Mouse (Mus musculus) cerebellum, adult 18-20 months (tissue): ENCODE measurements around the gene Mrfap1.

Experiments
- DNase-seq, 2 experiments: peaks; one replicate each; pipeline ENCODE4 v3.0.0; 2021

Gene Mrfap1

DNA sequence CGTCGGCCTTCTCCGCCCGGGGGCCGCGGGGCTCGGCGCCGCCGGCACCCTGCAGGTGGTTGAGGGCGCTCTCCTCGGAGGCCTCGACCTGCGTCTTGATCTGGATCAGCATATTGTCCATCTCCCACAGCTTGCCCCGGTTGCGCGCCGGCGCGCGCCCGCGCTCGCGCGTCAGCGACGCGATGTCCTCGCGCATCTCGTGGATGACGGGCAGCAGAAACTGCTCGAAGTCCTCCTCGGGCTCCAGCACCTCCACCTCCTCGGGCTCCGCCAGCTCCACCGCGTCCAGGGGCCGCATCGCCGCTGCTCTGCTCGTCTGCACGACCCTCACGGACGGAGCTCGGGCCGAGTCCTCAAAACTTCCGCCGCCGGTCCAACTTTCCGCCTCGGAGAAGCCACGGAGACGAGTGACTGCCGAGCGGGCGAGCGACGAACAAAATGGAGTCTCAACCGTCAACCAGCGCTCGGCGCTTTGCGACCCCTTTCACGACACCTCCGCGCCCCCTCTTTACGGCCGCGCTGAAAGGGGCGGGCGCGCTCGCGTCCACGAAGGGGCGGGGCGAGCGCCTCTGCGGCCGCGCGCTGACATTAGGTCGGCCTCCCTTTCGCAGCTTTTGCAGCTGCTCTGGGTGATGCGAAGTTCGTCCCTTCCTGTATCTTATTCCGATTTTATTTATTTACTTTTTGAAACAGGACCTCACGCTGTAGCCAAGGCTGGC, at the start of gene Mrfap1:
Gene Mrfap1, minus strand, starts transcription at position 477 of the 719 bp plus-strand sequence.
- peak; percentile 88 to 97 for DNase-seq

- no peak for DNase-seq
Observed at GRCm38 (mm10) chr5:36844490-36844889, 47.9 kb upstream of the Mrfap1 start.

GRCm38 (mm10) chr5:36841701-36842100, 45.1 kb upstream of the Mrfap1 start:
- no peak for DNase-seq

DNA sequence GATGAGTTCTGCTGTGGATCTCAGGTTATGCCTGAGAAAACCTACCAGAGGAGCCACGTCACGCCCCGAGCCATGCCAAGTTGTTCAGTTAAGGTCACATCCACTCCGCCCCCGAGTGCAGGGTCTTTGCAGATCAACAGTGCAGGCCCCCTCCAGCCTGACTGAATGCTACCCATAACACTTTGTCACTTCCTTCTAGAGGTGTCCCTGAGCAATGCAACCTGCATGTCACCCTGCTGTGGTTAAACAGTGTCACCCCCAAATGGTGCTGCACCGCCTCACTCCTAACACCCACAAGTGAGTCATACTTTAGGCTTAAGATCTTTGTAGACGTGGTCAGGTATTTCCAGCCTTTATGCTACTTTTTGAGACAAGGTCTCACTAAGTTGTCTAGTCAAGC, 43.5 kb upstream of the Mrfap1 start:
- no peak for DNase-seq

DNA sequence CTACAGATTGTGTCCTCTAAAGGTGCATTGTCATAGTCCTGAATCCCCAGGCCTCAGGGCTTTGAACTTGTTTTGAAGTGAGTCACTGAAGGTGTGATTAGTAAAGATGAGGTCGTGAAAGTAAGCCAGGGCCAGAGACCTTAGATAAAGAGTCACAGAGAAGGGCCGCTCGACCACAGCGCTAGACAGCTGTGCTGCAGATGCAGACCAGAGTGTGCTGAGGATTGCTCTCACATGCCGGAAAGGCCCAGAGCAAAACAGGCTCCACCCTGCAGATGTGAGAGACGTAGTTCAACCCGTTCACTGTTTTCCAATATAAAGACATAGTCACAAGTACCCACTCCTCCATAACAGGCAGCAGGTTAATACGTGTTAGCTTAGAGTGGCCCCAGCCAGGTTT, 43.0 kb upstream of the Mrfap1 start:
- no peak for DNase-seq

DNA sequence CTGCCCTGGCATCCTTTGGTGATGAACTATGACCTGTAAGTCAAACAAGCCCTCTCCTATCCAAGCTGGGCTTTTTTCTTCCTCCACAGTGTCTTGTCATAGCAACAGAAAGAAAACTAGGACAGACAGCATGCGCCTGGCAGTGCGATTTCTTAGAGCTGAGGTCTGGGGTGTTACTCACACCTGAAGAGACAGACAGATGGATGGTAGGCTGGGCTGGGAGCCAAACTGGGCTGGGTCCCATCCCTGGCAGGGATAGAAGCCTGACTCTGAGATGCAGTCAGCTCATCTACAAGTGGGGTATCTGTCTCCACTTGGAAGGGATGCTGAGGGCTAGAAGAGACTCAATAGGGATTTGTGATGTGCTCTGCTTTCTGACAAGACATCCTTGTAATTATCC, 42.5 kb upstream of the Mrfap1 start:
- DNase-seq = peak; percentile 78 to 79

GRCm38 (mm10) chr5:36835933-36836332, 39.4 kb upstream of the Mrfap1 start:
- peak; percentile 87 to 91 for DNase-seq

GRCm38 (mm10) chr5:36831272-36831671, 34.7 kb upstream of the Mrfap1 start:
- DNase-seq = peak; percentile 61 to 73

- peak; percentile 88 to 95 for DNase-seq
Observed at GRCm38 (mm10) chr5:36829913-36830879, 33.6 kb upstream of the Mrfap1 start, which contains the start of gene Man2b2. Gene Man2b2, minus strand, starts transcription at chr5:36830653.

DNA sequence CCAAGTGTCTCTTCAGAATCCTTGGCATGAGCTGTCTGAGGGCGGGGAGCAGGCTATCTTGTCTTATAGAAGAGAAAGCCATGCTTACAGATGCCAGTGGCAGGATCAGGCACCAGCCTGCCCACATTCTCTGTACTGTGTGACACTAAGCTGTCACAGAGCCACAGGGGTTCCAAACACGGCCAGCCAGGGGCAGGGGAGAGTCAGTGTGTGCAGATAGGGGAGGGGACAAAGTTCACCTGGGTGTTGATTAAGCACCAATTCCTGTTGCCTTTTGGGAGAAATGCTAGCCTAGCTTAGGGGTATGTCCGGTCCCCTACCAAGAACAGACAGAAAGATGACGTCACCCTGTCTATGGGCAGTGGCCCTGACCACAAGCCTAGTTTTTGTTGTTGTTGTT, 32.5 kb upstream of the Mrfap1 start:
- no peak for DNase-seq

DNA sequence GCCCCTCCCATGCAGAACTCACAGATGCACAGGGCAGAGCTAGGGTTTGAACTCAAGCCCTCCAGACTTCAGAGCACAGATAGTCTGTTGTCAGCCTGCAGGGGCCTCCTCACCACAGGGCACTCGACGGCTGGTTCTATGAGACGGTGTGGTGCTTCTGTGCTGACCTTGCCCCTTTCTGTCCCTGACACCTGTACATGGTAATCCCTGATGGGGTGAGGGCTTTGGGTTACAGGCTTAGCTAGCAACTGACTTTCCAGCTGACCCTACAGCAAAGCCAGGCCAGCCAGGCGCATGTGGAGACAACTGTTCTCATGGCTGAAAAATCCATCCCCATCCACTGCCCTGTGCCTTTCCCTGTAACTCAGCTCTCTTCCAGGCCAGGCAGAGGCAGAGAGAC, 26.3 kb upstream of the Mrfap1 start:
- DNase-seq = no peak

- DNase-seq = peak; percentile 67 to 77
Observed at GRCm38 (mm10) chr5:36820142-36820541, 23.6 kb upstream of the Mrfap1 start.

GRCm38 (mm10) chr5:36819742-36820141, 23.2 kb upstream of the Mrfap1 start:
- no peak for DNase-seq

DNA sequence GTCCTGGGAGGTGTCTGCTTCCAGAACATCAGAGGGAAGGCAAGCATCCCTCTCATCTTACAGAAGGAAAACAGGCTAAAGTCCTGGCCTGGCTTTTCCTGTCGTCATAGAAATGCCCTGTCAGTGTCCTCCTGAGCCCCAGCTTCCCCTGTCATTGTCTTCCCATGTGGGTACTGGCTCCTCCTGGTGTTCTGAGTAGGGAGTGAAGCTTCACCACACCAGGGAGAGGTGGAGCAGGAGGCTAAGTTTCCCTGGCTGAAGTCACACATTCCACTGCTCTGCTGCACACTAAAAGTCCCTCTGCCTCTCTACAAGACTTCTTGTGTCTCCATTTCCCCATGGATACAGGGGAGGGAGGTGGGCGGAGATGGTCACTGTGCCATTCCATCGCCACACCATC, 21.2 kb upstream of the Mrfap1 start:
- no peak for DNase-seq

DNA sequence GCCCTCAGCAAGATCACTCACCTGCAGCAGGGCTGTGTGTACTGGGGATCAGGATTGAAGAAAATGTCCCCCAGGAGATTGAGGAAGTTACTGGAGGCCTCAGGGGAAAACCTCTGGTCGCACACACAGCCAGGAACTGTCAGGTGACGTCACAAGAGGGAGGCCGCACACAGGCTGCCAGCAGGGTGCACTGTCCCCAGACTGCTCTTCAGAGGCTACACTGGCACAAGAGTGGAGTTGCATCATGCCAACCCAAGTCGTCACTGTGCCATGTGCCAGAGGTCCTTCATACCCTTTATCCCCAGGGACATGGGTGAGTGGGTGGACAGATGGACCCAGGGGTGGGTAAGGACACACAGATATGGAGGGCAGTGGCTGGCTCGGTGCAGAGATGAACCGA, 18.0 kb upstream of the Mrfap1 start:
- DNase-seq = no peak

- peak; percentile 81 to 82 for DNase-seq
Observed at GRCm38 (mm10) chr5:36811413-36811812, 14.8 kb upstream of the Mrfap1 start.

- no peak for DNase-seq
Observed at GRCm38 (mm10) chr5:36810634-36811033, 14.1 kb upstream of the Mrfap1 start.

GRCm38 (mm10) chr5:36809123-36809522, 12.6 kb upstream of the Mrfap1 start:
- DNase-seq = no peak

DNA sequence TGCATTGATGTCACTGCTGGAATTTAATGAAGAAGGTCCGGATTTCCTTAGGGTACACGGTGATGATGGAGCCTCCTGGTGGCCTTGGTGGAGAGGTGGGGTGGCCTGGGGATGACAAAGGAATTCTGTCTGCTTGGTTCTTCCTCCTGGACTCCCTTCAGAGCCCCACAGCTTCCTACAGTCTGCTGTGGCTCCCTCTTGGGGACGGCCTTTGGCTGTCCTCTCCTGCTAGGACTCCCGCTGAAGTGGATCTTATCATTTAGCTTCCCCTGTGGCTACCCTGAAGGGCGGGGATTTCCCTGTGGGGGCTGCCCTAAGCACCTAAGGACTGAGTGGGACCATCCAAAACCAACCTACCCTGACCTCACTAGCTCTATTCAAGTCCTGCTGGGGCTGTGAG, 10.5 kb upstream of the Mrfap1 start:
- DNase-seq = no peak

DNA sequence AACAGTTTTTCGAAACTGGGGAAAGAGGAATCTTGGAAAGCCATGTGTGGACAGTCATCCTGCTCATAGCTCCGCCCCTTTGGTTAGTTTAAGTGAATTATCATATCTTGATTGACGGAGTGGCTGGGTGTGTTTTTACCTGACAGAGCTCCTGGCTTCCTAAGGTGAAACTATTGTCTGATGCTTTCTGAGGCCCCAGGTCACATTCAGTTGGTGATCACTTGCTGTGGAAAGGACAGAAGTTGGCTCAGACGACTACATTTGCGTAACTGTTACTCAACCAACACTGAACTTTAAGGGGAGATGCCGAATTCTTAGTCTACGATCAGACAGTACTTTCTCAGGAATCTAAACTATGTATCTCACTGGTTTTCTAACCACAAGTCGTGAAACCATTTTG, 719 bp upstream of the Mrfap1 start:
- no peak for DNase-seq

DNA sequence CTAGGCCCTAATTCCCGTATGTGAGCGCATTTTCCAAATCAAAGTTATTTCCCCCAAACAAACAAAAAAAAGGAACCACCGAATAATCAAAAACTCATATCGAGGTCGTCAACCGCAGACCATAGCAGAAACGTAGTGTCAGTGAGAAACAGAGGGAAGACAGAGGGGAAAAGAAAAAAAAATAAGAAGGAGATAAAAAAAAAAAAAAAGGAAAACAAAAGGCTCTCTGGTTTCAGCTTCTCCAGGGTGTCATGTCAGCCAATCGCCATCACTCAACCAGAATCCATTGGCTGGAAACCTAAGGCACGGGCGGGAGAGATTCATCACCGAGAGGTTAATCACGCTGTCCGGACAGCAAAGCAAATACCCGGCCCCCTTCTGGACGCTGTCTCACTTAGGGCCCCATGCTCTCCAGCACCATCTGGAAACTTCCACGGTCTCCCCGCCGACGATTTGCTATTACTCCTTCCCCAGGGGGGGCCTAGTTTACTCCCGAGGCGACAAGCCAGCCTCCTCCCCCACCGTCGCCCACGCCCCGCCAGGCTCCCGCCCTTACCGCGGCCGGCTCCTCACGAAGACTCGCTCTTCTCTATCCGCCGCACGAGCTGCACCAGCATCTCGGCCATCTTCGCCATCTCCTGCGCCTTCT, 801 bp downstream of the Mrfap1 start:
- peak; percentile 63 to 73 for DNase-seq

DNA sequence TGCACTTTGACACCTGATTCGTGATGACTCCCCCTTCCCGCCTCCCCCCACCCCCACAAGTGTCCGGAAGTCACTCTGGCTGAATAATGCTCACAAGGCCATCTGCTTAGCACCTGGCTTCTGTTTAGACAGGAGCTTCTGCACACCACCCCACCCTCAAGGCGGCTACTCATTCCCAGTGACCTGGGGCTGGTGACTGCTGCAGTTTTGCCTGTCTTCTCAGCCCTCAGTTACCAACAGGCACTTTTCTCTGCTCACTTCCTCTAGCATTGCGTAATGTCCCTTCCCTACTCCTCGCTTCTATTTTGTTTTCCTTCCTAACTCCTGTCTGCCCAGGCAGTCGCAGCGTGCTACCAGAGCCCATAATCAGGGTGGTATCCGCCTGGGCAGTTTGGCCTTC, 4.7 kb downstream of the Mrfap1 start:
- DNase-seq = no peak

DNA sequence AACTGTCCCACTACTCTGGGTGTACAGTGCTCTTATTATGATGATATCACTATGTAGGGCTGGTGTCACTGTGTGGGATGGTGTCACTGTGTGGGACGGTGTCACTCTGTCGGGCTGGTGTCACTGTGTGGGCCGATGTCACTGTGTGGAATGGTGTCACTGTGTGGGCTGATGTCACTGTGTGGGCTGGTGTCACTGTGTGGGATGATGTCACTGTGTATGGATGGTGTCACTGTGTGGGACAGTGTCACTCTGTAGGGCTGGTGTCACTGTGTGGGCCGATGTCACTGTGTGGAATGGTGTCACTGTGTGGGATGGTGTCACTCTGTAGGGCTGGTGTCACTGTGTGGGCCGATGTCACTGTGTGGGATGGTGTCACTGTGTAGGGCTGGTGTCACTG, 10.5 kb downstream of the Mrfap1 start:
- no peak for DNase-seq
